Mouse (Mus musculus): ENCODE measurements around the gene Cdh5. TPM values are rescaled to one million over a fixed set of nuclear protein-coding genes. Genes with fewer than 3 reads are reported as not detected.
"Not testable (repeated sequence)": the region's sequence is repeated elsewhere in the genome, so short reads cannot be mapped to it uniquely, and the experiment has no call there.

Gene Cdh5
- polyA plus RNA-seq, 1 experiment from 2014 or later = 17.1 TPM

- H3K9ac ChIP-seq (ENCODE audit: low read depth, low read length) = no peak overlapping the region
- H3K4me1 ChIP-seq (replicated peaks; ENCODE audit: control insufficient read depth, insufficient read depth, low read length) = no peaks in the 10 kb centered on the region
- H3K27ac ChIP-seq (ENCODE audit: low read depth, low read length) = no peak overlapping the region
- no peak overlapping the region for H3K4me2 ChIP-seq
- DNase-seq (ENCODE audit: low spot score) = no peak
- H3K9me3 ChIP-seq (ENCODE audit: control insufficient read depth, low read length) = no peaks in the 10 kb centered on the region
- ATAC-seq (replicated peaks; ENCODE audit: low FRiP score) = peak; percentile 23; the same call in 1 of the 2 replicates
- H3K4me3 ChIP-seq (ENCODE audit: low read depth, low read length) = no peak overlapping the region
- H3K27me3 ChIP-seq (replicated peaks; ENCODE audit: control insufficient read depth, insufficient read depth, low read length) = no peaks in the 10 kb centered on the region
- H3K36me3 ChIP-seq (ENCODE audit: control insufficient read depth, insufficient read depth, low read length) = no peaks in the 10 kb centered on the region
- 50% methylated on average over 15 of the region's 15 CpGs for WGBS
Measured at GRCm38 (mm10) chr8:104068421-104069035, 32.9 kb upstream of the Cdh5 start.

GRCm38 (mm10) chr8:104070201-104070865, 31.1 kb upstream of the Cdh5 start:
- H3K9ac ChIP-seq (ENCODE audit: low read depth, low read length); H3K4me1 ChIP-seq (replicated peaks; ENCODE audit: control insufficient read depth, insufficient read depth, low read length); H3K4me2 ChIP-seq; H3K9me3 ChIP-seq (ENCODE audit: control insufficient read depth, low read length); DNase-seq (ENCODE audit: low spot score); ATAC-seq (replicated peaks; ENCODE audit: low FRiP score); H3K27ac ChIP-seq (ENCODE audit: low read depth, low read length); H3K27me3 ChIP-seq (replicated peaks; ENCODE audit: control insufficient read depth, insufficient read depth, low read length); H3K4me3 ChIP-seq (ENCODE audit: low read depth, low read length); H3K36me3 ChIP-seq (ENCODE audit: control insufficient read depth, insufficient read depth, low read length): not testable (repeated sequence)
- 74% methylated on average over 8 of the region's 9 CpGs for WGBS

- Histone ChIP-seq H3K27me3 (replicated peaks; ENCODE audit: control insufficient read depth, insufficient read depth, low read length) (no peaks in the 10 kb centered on the region), H3K36me3 (ENCODE audit: control insufficient read depth, insufficient read depth, low read length) (no peaks in the 10 kb centered on the region), H3K4me1 (replicated peaks; ENCODE audit: control insufficient read depth, insufficient read depth, low read length) (no peaks in the 10 kb centered on the region), H3K9ac (ENCODE audit: low read depth, low read length) (no peak overlapping the region), H3K4me3 (ENCODE audit: low read depth, low read length) (no peak overlapping the region), H3K27ac (ENCODE audit: low read depth, low read length) (no peak overlapping the region), H3K9me3 (ENCODE audit: control insufficient read depth, low read length) (no peaks in the 10 kb centered on the region), H3K4me2 (no peak overlapping the region)
- WGBS = 90% methylated on average over 10 of the region's 10 CpGs
- DNase-seq (ENCODE audit: low spot score) (no peak), ATAC-seq (replicated peaks; ENCODE audit: low FRiP score) (no peak)
Measured at GRCm38 (mm10) chr8:104070949-104071348, 30.5 kb upstream of the Cdh5 start.

GRCm38 (mm10) chr8:104075079-104075478, 26.3 kb upstream of the Cdh5 start:
- Histone ChIP-seq H3K4me3 (ENCODE audit: low read depth, low read length) (no peak overlapping the region), H3K27me3 (replicated peaks; ENCODE audit: control insufficient read depth, insufficient read depth, low read length) (no peaks in the 10 kb centered on the region), H3K27ac (ENCODE audit: low read depth, low read length) (no peak overlapping the region), H3K9ac (ENCODE audit: low read depth, low read length) (no peak overlapping the region), H3K4me1 (replicated peaks; ENCODE audit: control insufficient read depth, insufficient read depth, low read length) (no peaks in the 10 kb centered on the region), H3K9me3 (ENCODE audit: control insufficient read depth, low read length) (no peaks in the 10 kb centered on the region), H3K36me3 (ENCODE audit: control insufficient read depth, insufficient read depth, low read length) (no peaks in the 10 kb centered on the region), H3K4me2 (no peak overlapping the region)
- 82% methylated on average over 6 of the region's 6 CpGs for WGBS
- DNase-seq (ENCODE audit: low spot score) = no peak
- no peak for ATAC-seq (replicated peaks; ENCODE audit: low FRiP score)

GRCm38 (mm10) chr8:104076541-104077412, 24.6 kb upstream of the Cdh5 start:
- Histone ChIP-seq H3K9me3 (ENCODE audit: control insufficient read depth, low read length) (no peaks in the 10 kb centered on the region), H3K4me2 (0 out of 2 replicates have a peak overlapping the region, but pooled peaks have one; percentile 26), H3K4me1 (replicated peaks; ENCODE audit: control insufficient read depth, insufficient read depth, low read length) (no peaks in the 10 kb centered on the region), H3K36me3 (ENCODE audit: control insufficient read depth, insufficient read depth, low read length) (no peaks in the 10 kb centered on the region), H3K27ac (ENCODE audit: low read depth, low read length) (no peak overlapping the region), H3K9ac (ENCODE audit: low read depth, low read length) (no peak overlapping the region), H3K27me3 (replicated peaks; ENCODE audit: control insufficient read depth, insufficient read depth, low read length) (no peaks in the 10 kb centered on the region), H3K4me3 (ENCODE audit: low read depth, low read length) (no peak overlapping the region)
- WGBS = 31% methylated on average over 8 of the region's 8 CpGs
- ATAC-seq (replicated peaks; ENCODE audit: low FRiP score) (no peak), DNase-seq (ENCODE audit: low spot score) (no peak)

- DNase-seq (ENCODE audit: low spot score) = no peak
- no peak for ATAC-seq (replicated peaks; ENCODE audit: low FRiP score)
- no peak overlapping the region for H3K9ac ChIP-seq (ENCODE audit: low read depth, low read length)
Measured at GRCm38 (mm10) chr8:104078091-104078490, 23.3 kb upstream of the Cdh5 start.

GRCm38 (mm10) chr8:104085281-104085680, 16.1 kb upstream of the Cdh5 start:
- ATAC-seq (replicated peaks; ENCODE audit: low FRiP score) (no peak), DNase-seq (ENCODE audit: low spot score) (no peak)
- no peak overlapping the region for H3K27ac ChIP-seq (ENCODE audit: low read depth, low read length)
- no peaks in the 10 kb centered on the region for H3K27me3 ChIP-seq (replicated peaks; ENCODE audit: control insufficient read depth, insufficient read depth, low read length)
- no peaks in the 10 kb centered on the region for H3K36me3 ChIP-seq (ENCODE audit: control insufficient read depth, insufficient read depth, low read length)
- no peak overlapping the region for H3K9ac ChIP-seq (ENCODE audit: low read depth, low read length)
- WGBS = 71% methylated on average over 10 of the region's 10 CpGs
- no peak overlapping the region for H3K4me3 ChIP-seq (ENCODE audit: low read depth, low read length)
- H3K9me3 ChIP-seq (ENCODE audit: control insufficient read depth, low read length) = no peaks in the 10 kb centered on the region
- no peak overlapping the region for H3K4me2 ChIP-seq
- H3K4me1 ChIP-seq (replicated peaks; ENCODE audit: control insufficient read depth, insufficient read depth, low read length) = no peaks in the 10 kb centered on the region

More at GRCm38 (mm10) chr8:104078091-104078490, 23.3 kb upstream of the Cdh5 start:
- no peak overlapping the region for H3K4me3 ChIP-seq (ENCODE audit: low read depth, low read length)
- no peaks in the 10 kb centered on the region for H3K27me3 ChIP-seq (replicated peaks; ENCODE audit: control insufficient read depth, insufficient read depth, low read length)
- no peaks in the 10 kb centered on the region for H3K9me3 ChIP-seq (ENCODE audit: control insufficient read depth, low read length)
- H3K27ac ChIP-seq (ENCODE audit: low read depth, low read length) = no peak overlapping the region
- H3K4me1 ChIP-seq (replicated peaks; ENCODE audit: control insufficient read depth, insufficient read depth, low read length) = no peaks in the 10 kb centered on the region
- H3K4me2 ChIP-seq = no peak overlapping the region
- WGBS = 67% methylated on average over 7 of the region's 7 CpGs
- H3K36me3 ChIP-seq (ENCODE audit: control insufficient read depth, insufficient read depth, low read length) = no peaks in the 10 kb centered on the region

- Histone ChIP-seq H3K27ac (ENCODE audit: low read depth, low read length) (no peak overlapping the region), H3K4me3 (ENCODE audit: low read depth, low read length) (no peak overlapping the region), H3K9ac (ENCODE audit: low read depth, low read length) (no peak overlapping the region), H3K9me3 (ENCODE audit: control insufficient read depth, low read length) (no peaks in the 10 kb centered on the region), H3K4me2 (no peak overlapping the region), H3K4me1 (replicated peaks; ENCODE audit: control insufficient read depth, insufficient read depth, low read length) (no peaks in the 10 kb centered on the region), H3K27me3 (replicated peaks; ENCODE audit: control insufficient read depth, insufficient read depth, low read length) (no peaks in the 10 kb centered on the region), H3K36me3 (ENCODE audit: control insufficient read depth, insufficient read depth, low read length) (no peaks in the 10 kb centered on the region)
- WGBS = 73% methylated on average over 2 of the region's 2 CpGs
- no peak for ATAC-seq (replicated peaks; ENCODE audit: low FRiP score)
- no peak for DNase-seq (ENCODE audit: low spot score)
Measured at GRCm38 (mm10) chr8:104086615-104087014, 14.8 kb upstream of the Cdh5 start.
